Mouse (Mus musculus): ENCODE data around the gene Ptprc.

Ptprc gene

GRCm38 (mm10) chr1:138039201-138039600 is 136.3 kb downstream of the Ptprc start:
- no peak for DNase-seq (ENCODE audit: low spot score in 2 of 2)

GRCm38 (mm10) chr1:138037484-138037883 is 138.0 kb downstream of the Ptprc start:
- no peak for DNase-seq (ENCODE audit: low spot score in 2 of 2)

- no peak for DNase-seq (ENCODE audit: low spot score in 2 of 2)
Observed at GRCm38 (mm10) chr1:138029649-138030048, 145.9 kb downstream of the Ptprc start.

GRCm38 (mm10) chr1:138025298-138025697 is 150.2 kb downstream of the Ptprc start:
- DNase-seq (ENCODE audit: low spot score in 2 of 2): no peak

GRCm38 (mm10) chr1:138023601-138024000 is 151.9 kb downstream of the Ptprc start:
- DNase-seq (ENCODE audit: low spot score in 2 of 2): no peak

GRCm38 (mm10) chr1:138022918-138023295 is 152.6 kb downstream of the Ptprc start:
- no peak for DNase-seq (ENCODE audit: low spot score in 2 of 2)

GRCm38 (mm10) chr1:138021962-138022917 is 153.3 kb downstream of the Ptprc start:
- no peak for DNase-seq (ENCODE audit: low spot score in 2 of 2)

Data from urinary bladder, adult 18-20 months (tissue).